Mouse (Mus musculus) sigmoid colon, adult 10 weeks (tissue): ENCODE data around the gene Olfr1484. TPM values are rescaled to one million over a fixed set of nuclear protein-coding genes. Genes with fewer than 3 reads are reported as not detected.

ENCODE experiments used
- polyA plus RNA-seq: library from polyadenylated mRNA; stranded (reverse); fragments of 350-450 nt; fragmentation: Illumina TruSeq; extraction: RNeasy Lipid Tissue Mini Kit (QIAGEN cat#74804); gene quantifications from one replicate; pipeline ENCODE4 v1.2.3, GENCODE M21; 2014; ENCODE audit warnings: low read depth, low replicate concordance

Olfr1484 gene
- not detected for polyA plus RNA-seq

GRCm38 (mm10) chr19:13583211-13583610, at the start of gene Olfr1484:
Gene Olfr1484, plus strand, starts transcription at chr19:13583511.

GRCm38 (mm10) chr19:13617075-13617474, 33.8 kb downstream of the Olfr1484 start, which contains the start of gene Olfr1487:
Gene Olfr1487, plus strand, starts transcription at chr19:13617375.

GRCm38 (mm10) chr19:13631321-13631720, 48.0 kb downstream of the Olfr1484 start, which contains the start of gene Olfr1489:
Gene Olfr1489, plus strand, starts transcription at chr19:13631621.

Other genes with a start within 250 kb of the Olfr1484 start
- gene Olfr1466, start 244.6 kb upstream of the Olfr1484 start, polyA plus RNA-seq: not detected
- gene Olfr1467, start 221.3 kb upstream of the Olfr1484 start, polyA plus RNA-seq: not detected
- not detected for gene Olfr1469, start 175.7 kb upstream of the Olfr1484 start, polyA plus RNA-seq
- not detected for gene Olfr1471, start 140.1 kb upstream of the Olfr1484 start, polyA plus RNA-seq
- gene Olfr1472, start 127.4 kb upstream of the Olfr1484 start, polyA plus RNA-seq: not detected
- not detected for gene Olfr1474, start 113.9 kb upstream of the Olfr1484 start, polyA plus RNA-seq
- not detected for gene Olfr1475, start 103.3 kb upstream of the Olfr1484 start, polyA plus RNA-seq
- gene Olfr1477, start 83.0 kb upstream of the Olfr1484 start, polyA plus RNA-seq: not detected
- not detected for gene Olfr1480, start 55.6 kb upstream of the Olfr1484 start, polyA plus RNA-seq
- gene Olfr1487, start 33.9 kb downstream of the Olfr1484 start, polyA plus RNA-seq: not detected
- gene Olfr1489, start 48.1 kb downstream of the Olfr1484 start, polyA plus RNA-seq: not detected
- gene Olfr1490, start 67.6 kb downstream of the Olfr1484 start, polyA plus RNA-seq: not detected
- gene Olfr1491, start 113.8 kb downstream of the Olfr1484 start, polyA plus RNA-seq: not detected
- not detected for gene Olfr1493-ps1, start 139.8 kb downstream of the Olfr1484 start, polyA plus RNA-seq
- not detected for gene Olfr1494, start 156.2 kb downstream of the Olfr1484 start, polyA plus RNA-seq
- not detected for gene Olfr1495, start 181.1 kb downstream of the Olfr1484 start, polyA plus RNA-seq
- gene Olfr1496, start 194.4 kb downstream of the Olfr1484 start, polyA plus RNA-seq: not detected
- not detected for gene Olfr1497, start 214.7 kb downstream of the Olfr1484 start, polyA plus RNA-seq
- not detected for gene Olfr1499, start 235.9 kb downstream of the Olfr1484 start, polyA plus RNA-seq
- not detected for gene Olfr1500, start 247.0 kb downstream of the Olfr1484 start, polyA plus RNA-seq